Mouse (Mus musculus): Measurements from ENCODE around the gene Pi4k2a.
"Not testable (repeated sequence)": the region's sequence is repeated elsewhere in the genome, so short reads cannot be mapped to it uniquely, and the experiment has no call there.

Pi4k2a gene

DNA sequence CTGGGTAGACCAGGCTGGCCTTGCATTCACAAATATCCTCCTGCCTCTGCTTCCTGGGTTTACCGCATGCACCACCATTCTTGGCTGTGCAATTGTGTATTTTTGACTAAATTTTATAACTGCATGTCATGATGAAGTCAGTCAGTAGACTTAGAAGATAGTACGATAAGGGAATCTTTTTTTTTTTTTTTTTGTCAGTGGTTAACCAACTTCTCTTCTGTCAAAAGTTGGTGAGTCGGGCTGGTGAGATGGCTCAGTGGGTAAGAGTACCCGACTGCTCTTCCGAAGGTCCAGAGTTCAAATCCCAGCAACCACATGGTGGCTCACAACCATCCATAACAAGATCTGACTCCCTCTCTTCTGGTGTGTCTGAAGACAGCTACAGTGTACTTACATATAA is 8.7 kb upstream of the Pi4k2a start:
- DNase-seq: not testable (repeated sequence)

GRCm38 (mm10) chr19:42085690-42086089 is 4.6 kb upstream of the Pi4k2a start:
- no peak for DNase-seq

GRCm38 (mm10) chr19:42086166-42086565 is 4.1 kb upstream of the Pi4k2a start, which contains the start of gene Morn4:
Morn4 (minus strand) TSS chr19:42086357.
- DNase-seq: peak; percentile 91 to 94

DNA sequence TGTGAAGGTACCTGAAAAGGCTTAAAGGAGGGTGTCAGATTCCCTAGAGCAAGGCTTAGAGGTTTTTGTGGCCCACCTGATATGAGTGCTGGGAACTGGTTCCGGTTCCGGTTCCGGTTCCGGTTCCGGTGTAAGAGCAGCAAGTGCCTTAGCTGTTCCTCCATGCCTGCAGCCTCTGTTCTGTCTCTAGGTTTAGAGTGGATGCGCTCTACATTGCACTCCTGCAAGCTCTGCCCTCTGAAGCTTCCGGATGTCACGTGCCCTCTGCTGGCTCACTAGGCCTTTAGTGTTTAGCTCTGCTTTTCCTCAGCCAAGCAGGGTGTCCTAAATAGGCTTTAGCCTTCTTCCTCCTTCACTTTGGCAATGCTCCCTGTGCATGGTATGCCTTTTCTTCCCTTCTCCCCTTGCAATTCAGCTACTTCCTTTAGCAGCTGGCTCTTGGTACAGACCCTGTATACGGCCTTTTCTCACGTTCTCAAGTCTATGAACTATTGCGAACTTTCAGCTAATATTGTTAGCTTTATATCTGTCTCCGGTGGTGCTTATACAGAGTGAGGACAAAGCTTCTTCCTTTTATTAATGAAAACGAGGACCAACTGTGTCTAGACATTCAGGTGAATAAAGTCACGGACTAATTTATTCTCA is 1.0 kb upstream of the Pi4k2a start:
- DNase-seq: peak; percentile 56 to 57

- peak in 1 of 2 experiments; percentile 32 for DNase-seq
These were observed 419 bp downstream of the Pi4k2a start for GRCm38 (mm10) chr19:42090637-42091141.

GRCm38 (mm10) chr19:42099406-42099805 is 9.1 kb downstream of the Pi4k2a start:
- DNase-seq: no peak

DNA sequence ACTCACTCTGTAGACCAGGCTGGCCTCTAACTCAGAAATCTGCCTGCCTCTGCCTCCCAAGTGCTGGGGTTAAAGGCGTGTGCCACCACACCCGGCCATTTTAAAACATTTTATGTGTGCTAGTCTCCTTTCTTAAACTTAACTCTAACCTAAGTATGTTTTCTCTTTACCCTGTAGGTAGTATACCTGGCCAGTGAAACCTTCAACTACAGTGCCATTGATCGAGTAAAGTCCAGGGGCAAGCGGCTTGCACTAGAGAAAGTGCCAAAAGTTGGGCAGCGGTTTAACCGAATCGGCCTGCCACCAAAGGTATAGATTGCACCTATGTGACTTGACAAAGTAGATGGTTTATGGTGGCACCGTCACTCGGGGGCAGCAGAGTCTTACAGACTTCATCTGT is 14.4 kb downstream of the Pi4k2a start:
- DNase-seq: no peak

- no peak for DNase-seq
These were observed 25.6 kb downstream of the Pi4k2a start for GRCm38 (mm10) chr19:42115783-42116335.

GRCm38 (mm10) chr19:42118142-42118541 is 27.9 kb downstream of the Pi4k2a start:
- DNase-seq: no peak

GRCm38 (mm10) chr19:42118596-42118995 is 28.3 kb downstream of the Pi4k2a start:
- no peak for DNase-seq

DNA sequence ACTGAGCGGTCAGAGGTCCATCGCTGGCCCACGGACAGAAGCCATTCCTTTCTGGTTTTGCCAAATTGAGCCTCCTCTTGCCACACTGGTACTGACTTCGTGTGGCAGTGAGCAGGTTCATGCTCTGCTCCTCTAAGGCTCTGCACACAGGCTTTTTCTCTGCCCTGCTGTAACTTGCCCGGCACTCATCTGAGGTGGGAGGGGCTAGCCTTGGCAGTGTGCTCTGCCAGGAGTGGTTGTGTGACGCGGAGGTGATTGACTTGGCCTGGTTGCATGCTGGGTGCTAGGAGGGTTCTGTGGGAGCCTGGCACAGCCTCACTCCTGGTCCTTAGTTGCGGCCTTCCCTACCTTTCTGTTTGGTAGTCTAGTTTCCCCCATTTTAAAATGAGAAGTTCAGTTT is 30.2 kb downstream of the Pi4k2a start:
- no peak for DNase-seq

GRCm38 (mm10) chr19:42124684-42125083 is 34.4 kb downstream of the Pi4k2a start:
- peak; percentile 24 to 43 for DNase-seq

GRCm38 (mm10) chr19:42125501-42126218 is 35.4 kb downstream of the Pi4k2a start:
- no peak for DNase-seq

- DNase-seq: no peak
These were observed 35.9 kb downstream of the Pi4k2a start for GRCm38 (mm10) chr19:42126219-42126605.

- no peak for DNase-seq
These were observed 36.8 kb downstream of the Pi4k2a start for GRCm38 (mm10) chr19:42127024-42127423.

- DNase-seq: no peak
These were observed 37.9 kb downstream of the Pi4k2a start for GRCm38 (mm10) chr19:42128052-42128740.

DNA sequence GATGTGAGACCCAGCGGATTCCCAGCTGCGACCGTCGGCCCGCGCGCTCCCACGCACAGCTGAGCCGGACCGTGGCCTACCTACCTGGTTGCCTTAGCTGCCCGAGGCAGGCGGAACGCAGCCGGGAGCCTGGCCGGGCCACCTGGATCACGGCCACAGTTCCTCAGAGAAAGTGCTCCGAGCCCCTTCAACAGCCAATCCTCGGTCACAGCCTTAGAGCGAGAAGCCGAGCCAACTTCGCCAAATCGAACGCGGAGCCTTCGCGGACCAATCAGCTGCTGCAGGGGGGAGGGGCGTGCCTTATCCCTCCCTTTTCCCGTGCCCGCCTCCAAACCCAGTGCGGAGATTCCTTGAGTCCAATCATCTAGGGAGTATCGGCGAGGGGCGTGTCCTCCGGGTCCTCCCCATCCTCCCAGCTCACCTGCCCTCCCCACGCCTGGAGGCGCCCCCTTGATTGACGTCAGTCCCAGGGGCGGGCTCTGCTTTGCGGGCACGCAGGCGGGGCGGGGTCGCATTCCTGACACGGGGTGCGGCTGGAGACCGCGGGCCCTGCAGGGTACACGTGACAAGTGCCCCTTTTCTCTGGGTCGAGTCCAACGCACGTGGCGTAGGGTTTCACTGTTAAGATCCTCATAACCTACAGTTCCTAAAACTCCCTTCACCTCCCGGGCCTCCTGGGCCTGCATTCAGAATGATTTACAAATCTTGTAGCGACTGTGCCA is 38.7 kb downstream of the Pi4k2a start, which contains the start of gene Avpi1:
Gene Avpi1, minus strand, starts transcription at position 273 of the 722 bp plus-strand sequence.
- peak; percentile 97 to 99 for DNase-seq

DNA sequence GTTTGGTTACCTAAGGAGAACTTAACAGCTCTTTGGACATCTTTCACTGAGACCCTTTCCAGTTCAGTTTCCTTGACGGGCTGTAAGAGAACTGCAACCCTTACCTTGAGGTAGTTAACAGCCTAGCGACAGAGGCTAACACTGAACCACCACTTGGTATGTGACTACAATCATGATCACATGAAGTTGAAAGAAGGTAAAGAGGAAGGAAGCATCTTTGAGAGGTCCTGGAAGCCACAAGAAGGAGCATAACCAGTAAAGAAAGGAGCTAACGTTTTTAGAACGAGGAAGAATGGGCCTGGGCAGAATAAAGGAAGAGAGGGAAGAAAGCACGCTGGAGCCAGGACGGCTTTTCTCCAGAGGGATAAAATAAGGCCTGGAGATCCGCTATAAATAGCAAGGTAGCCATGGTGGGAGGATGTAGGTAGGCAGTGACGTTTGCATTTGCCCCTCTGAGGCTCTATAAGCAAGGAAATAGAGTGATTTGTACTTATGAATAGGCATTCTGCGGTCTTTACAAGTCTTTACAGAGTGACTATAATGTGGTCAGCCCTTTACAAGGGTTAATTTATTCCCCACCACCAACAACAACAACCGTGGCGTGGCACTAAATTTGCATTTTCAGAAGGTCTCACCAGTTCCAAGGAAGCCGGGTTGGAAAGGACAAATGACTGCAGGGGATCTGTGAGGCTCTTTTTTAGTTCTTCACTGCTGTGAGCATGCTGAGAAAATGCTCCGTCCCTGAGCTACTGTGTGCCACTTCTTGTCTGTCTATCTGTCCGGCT is 39.4 kb downstream of the Pi4k2a start:
- no peak for DNase-seq

GRCm38 (mm10) chr19:42130294-42130606 is 40.0 kb downstream of the Pi4k2a start:
- DNase-seq: no peak

DNA sequence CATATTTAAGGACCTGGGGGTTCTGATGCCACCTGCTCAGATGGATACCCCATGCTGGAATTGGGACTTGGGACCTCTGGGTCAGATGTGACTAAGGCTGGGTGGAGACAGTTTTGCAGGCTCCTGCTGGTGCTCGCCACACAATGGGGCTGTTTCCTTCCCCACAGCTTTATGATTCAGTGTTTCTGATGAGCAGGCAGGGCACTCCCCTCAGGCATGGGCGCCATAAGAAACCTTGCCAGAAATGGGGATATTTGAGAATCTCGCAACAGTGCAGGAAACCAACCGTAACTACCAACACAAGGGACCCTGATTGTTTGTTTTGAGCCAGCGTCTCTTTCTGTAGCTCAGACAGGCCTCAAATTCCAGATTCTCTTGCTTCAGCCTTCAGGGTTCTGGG is 40.8 kb downstream of the Pi4k2a start:
- no peak for DNase-seq

DNA sequence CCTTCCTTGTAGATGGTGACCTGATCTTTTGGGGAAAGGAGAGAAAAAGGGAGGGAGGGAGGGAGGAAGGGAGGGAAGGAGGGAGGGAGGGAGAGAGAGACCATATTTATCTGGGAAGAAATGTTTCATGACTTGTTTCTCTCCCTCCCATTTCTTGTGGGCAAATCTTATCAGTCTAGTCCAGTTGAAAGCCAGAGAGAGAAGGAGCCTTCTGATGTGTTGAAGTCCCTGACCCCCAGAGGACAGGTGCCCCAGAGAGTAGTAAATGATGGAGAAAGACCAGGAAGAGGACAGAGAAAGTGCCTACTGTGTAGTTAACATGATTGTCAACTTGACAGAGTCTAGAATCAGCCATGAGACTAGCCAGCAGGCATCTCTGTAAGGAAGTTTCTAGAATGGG is 44.8 kb downstream of the Pi4k2a start:
- no peak for DNase-seq

- DNase-seq: no peak
These were observed 45.9 kb downstream of the Pi4k2a start for GRCm38 (mm10) chr19:42136126-42136525.
